Mouse (Mus musculus): Measurements from ENCODE around the gene B4galt5.
A peak's percentile ranks its signal among the peaks of the same experiment; 100 is the strongest.

B4galt5 gene

GRCm38 (mm10) chr2:167358499-167358898, 9.5 kb upstream of the B4galt5 start:
- DNase-seq (ENCODE audit: low spot score in 2 of 2): no peak

GRCm38 (mm10) chr2:167356885-167357284, 7.9 kb upstream of the B4galt5 start:
- DNase-seq (ENCODE audit: low spot score in 2 of 2): no peak

- no peak for DNase-seq (ENCODE audit: low spot score in 2 of 2)
Observed at GRCm38 (mm10) chr2:167354611-167355165, 5.7 kb upstream of the B4galt5 start.

- no peak for DNase-seq (ENCODE audit: low spot score in 2 of 2)
Observed at GRCm38 (mm10) chr2:167354046-167354445, 5.1 kb upstream of the B4galt5 start.

GRCm38 (mm10) chr2:167352496-167352895, 3.5 kb upstream of the B4galt5 start:
- no peak for DNase-seq (ENCODE audit: low spot score in 2 of 2)

- no peak for DNase-seq (ENCODE audit: low spot score in 2 of 2)
Observed at GRCm38 (mm10) chr2:167351371-167351951, 2.5 kb upstream of the B4galt5 start.

- no peak for DNase-seq (ENCODE audit: low spot score in 2 of 2)
Observed at GRCm38 (mm10) chr2:167350126-167350650, 1.2 kb upstream of the B4galt5 start.

GRCm38 (mm10) chr2:167349283-167349936, 427 bp upstream of the B4galt5 start:
- peak; percentile 96 to 97 for DNase-seq (ENCODE audit: low spot score in 2 of 2)

- DNase-seq (ENCODE audit: low spot score in 2 of 2): peak; percentile 62 to 70
Observed at GRCm38 (mm10) chr2:167347991-167348375, 1.0 kb downstream of the B4galt5 start.

- no peak for DNase-seq (ENCODE audit: low spot score in 2 of 2)
Observed at GRCm38 (mm10) chr2:167347361-167347760, 1.6 kb downstream of the B4galt5 start.

- DNase-seq (ENCODE audit: low spot score in 2 of 2): no peak
Observed at GRCm38 (mm10) chr2:167345508-167346164, 3.3 kb downstream of the B4galt5 start.

GRCm38 (mm10) chr2:167344871-167345507, 4.0 kb downstream of the B4galt5 start:
- DNase-seq (ENCODE audit: low spot score in 2 of 2): no peak

- no peak for DNase-seq (ENCODE audit: low spot score in 2 of 2)
Observed at GRCm38 (mm10) chr2:167343369-167344140, 5.4 kb downstream of the B4galt5 start.

GRCm38 (mm10) chr2:167342876-167343275, 6.1 kb downstream of the B4galt5 start:
- no peak for DNase-seq (ENCODE audit: low spot score in 2 of 2)

GRCm38 (mm10) chr2:167337580-167337979, 11.4 kb downstream of the B4galt5 start:
- no peak for DNase-seq (ENCODE audit: low spot score in 2 of 2)

- no peak for DNase-seq (ENCODE audit: low spot score in 2 of 2)
Observed at GRCm38 (mm10) chr2:167337214-167337512, 11.8 kb downstream of the B4galt5 start.

- no peak for DNase-seq (ENCODE audit: low spot score in 2 of 2)
Observed at GRCm38 (mm10) chr2:167336384-167337213, 12.4 kb downstream of the B4galt5 start.

GRCm38 (mm10) chr2:167335066-167335465, 13.9 kb downstream of the B4galt5 start:
- no peak for DNase-seq (ENCODE audit: low spot score in 2 of 2)

GRCm38 (mm10) chr2:167334312-167334711, 14.7 kb downstream of the B4galt5 start:
- DNase-seq (ENCODE audit: low spot score in 2 of 2): no peak

- DNase-seq (ENCODE audit: low spot score in 2 of 2): no peak
Observed at GRCm38 (mm10) chr2:167333450-167333849, 15.5 kb downstream of the B4galt5 start.
